Mouse (Mus musculus): ENCODE measurements around the gene Maco1. TPM values are rescaled to one million over a fixed set of nuclear protein-coding genes. Genes with fewer than 3 reads are reported as not detected.
"Not testable (repeated sequence)": the region's sequence is repeated elsewhere in the genome, so short reads cannot be mapped to it uniquely, and the experiment has no call there.

Gene Maco1
- polyA plus RNA-seq, 2 experiments: 29.5 to 40.4 TPM

DNA sequence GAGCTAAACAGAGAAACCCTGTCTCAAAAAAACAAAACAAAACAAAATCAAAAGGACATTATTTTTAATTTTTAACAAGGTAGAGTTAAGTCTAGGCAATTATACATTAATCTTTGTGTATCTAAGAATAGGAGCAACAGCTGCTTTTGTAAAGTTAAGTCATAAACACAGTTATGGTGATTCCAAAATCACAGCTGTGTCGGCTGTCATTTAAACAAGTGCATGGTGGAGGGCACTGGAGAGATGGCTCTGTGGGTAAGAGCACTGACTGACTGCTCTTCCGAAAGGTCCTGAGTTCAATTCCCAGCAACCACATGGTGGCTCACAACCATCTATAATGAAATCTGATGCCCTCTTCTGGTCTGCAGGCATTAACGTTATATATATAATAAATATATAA, 21.2 kb downstream of the Maco1 start:
- WGBS: 74% methylated on average over 3 of the region's 3 CpGs
- H3K4me2 ChIP-seq (replicated peaks; ENCODE audit: low read depth, low read length, severe bottlenecking): no peak overlapping the region
- H3K27ac ChIP-seq (replicated peaks; ENCODE audit: low read depth, low read length): no peak overlapping the region
- no peaks in the 10 kb centered on the region for H3K27me3 ChIP-seq (ENCODE audit: control insufficient read depth, insufficient read depth, low read length)
- ATAC-seq (ENCODE audit: low FRiP score, low read depth) (no peak), DNase-seq (ENCODE audit: low spot score) (no peak)
- TF ChIP-seq POLR2A (IDR thresholded peaks at IDR 0.05; ENCODE audit: borderline replicate concordance, extremely low read depth, insufficient read depth, insufficient read length): no peak
- H3K36me3 ChIP-seq (ENCODE audit: control insufficient read depth, insufficient read depth, low read length): peaks cover 55% of the 10 kb centered on the region
- H3K9me3 ChIP-seq (ENCODE audit: control insufficient read depth, low read length): no peaks in the 10 kb centered on the region
- no peak overlapping the region for H3K9ac ChIP-seq (ENCODE audit: low read depth, low read length, severe bottlenecking)
- no peak overlapping the region for H3K4me3 ChIP-seq (replicated peaks; ENCODE audit: low read length)
- H3K4me1 ChIP-seq (ENCODE audit: control insufficient read depth, insufficient read depth, low read length): no peaks in the 10 kb centered on the region

- TF ChIP-seq POLR2A (IDR thresholded peaks at IDR 0.05; ENCODE audit: borderline replicate concordance, extremely low read depth, insufficient read depth, insufficient read length): no peak
- WGBS: 93% methylated on average over 11 of the region's 11 CpGs
- Histone ChIP-seq H3K4me3 (replicated peaks; ENCODE audit: low read length) (no peak overlapping the region), H3K4me2 (replicated peaks; ENCODE audit: low read depth, low read length, severe bottlenecking) (no peak overlapping the region), H3K9me3 (ENCODE audit: control insufficient read depth, low read length) (no peaks in the 10 kb centered on the region), H3K9ac (ENCODE audit: low read depth, low read length, severe bottlenecking) (no peak overlapping the region), H3K36me3 (ENCODE audit: control insufficient read depth, insufficient read depth, low read length) (peaks cover 67% of the 10 kb centered on the region), H3K27me3 (ENCODE audit: control insufficient read depth, insufficient read depth, low read length) (no peaks in the 10 kb centered on the region), H3K4me1 (ENCODE audit: control insufficient read depth, insufficient read depth, low read length) (no peaks in the 10 kb centered on the region), H3K27ac (replicated peaks; ENCODE audit: low read depth, low read length) (no peak overlapping the region)
- DNase-seq (ENCODE audit: low spot score): no peak
- no peak for ATAC-seq (ENCODE audit: low FRiP score, low read depth)
Observed at GRCm38 (mm10) chr4:134827806-134828205, 25.3 kb downstream of the Maco1 start.

DNA sequence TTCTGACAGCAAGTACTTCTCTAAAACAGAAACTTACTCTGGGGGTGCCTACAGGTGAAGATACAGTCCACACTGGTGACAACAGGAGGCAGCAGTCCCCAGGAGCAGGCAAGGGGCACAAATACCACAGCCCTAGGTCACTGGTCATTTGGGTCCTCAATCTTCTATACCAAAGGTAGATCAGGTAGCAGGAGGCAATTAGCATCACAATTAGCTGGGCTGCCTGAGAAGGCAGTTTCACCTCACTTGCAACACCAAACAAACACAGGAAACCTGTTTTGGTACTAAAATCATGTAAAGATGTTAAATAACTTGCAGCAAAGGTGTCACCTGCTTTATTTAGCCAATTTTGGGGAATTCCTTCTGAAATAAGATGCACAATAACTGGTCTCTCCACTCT, 26.8 kb downstream of the Maco1 start:
- TF ChIP-seq POLR2A (IDR thresholded peaks at IDR 0.05; ENCODE audit: borderline replicate concordance, extremely low read depth, insufficient read depth, insufficient read length): no peak
- Histone ChIP-seq H3K4me2 (replicated peaks; ENCODE audit: low read depth, low read length, severe bottlenecking) (no peak overlapping the region), H3K4me3 (replicated peaks; ENCODE audit: low read length) (no peak overlapping the region), H3K27me3 (ENCODE audit: control insufficient read depth, insufficient read depth, low read length) (no peaks in the 10 kb centered on the region), H3K4me1 (ENCODE audit: control insufficient read depth, insufficient read depth, low read length) (no peaks in the 10 kb centered on the region), H3K36me3 (ENCODE audit: control insufficient read depth, insufficient read depth, low read length) (peaks cover 56% of the 10 kb centered on the region), H3K9ac (ENCODE audit: low read depth, low read length, severe bottlenecking) (no peak overlapping the region), H3K27ac (replicated peaks; ENCODE audit: low read depth, low read length) (no peak overlapping the region), H3K9me3 (ENCODE audit: control insufficient read depth, low read length) (no peaks in the 10 kb centered on the region)
- ATAC-seq (ENCODE audit: low FRiP score, low read depth) (no peak), DNase-seq (ENCODE audit: low spot score) (no peak)

GRCm38 (mm10) chr4:134825864-134826263, 27.3 kb downstream of the Maco1 start:
- H3K36me3 ChIP-seq (ENCODE audit: control insufficient read depth, insufficient read depth, low read length): peaks cover 53% of the 10 kb centered on the region
- not testable (repeated sequence) for H3K9ac ChIP-seq (ENCODE audit: low read depth, low read length, severe bottlenecking); H3K27me3 ChIP-seq (ENCODE audit: control insufficient read depth, insufficient read depth, low read length); H3K4me3 ChIP-seq (replicated peaks; ENCODE audit: low read length); DNase-seq (ENCODE audit: low spot score); H3K4me1 ChIP-seq (ENCODE audit: control insufficient read depth, insufficient read depth, low read length); H3K27ac ChIP-seq (replicated peaks; ENCODE audit: low read depth, low read length); H3K4me2 ChIP-seq (replicated peaks; ENCODE audit: low read depth, low read length, severe bottlenecking); H3K9me3 ChIP-seq (ENCODE audit: control insufficient read depth, low read length); ATAC-seq (ENCODE audit: low FRiP score, low read depth)
- WGBS: 95% methylated on average over 11 of the region's 11 CpGs

DNA sequence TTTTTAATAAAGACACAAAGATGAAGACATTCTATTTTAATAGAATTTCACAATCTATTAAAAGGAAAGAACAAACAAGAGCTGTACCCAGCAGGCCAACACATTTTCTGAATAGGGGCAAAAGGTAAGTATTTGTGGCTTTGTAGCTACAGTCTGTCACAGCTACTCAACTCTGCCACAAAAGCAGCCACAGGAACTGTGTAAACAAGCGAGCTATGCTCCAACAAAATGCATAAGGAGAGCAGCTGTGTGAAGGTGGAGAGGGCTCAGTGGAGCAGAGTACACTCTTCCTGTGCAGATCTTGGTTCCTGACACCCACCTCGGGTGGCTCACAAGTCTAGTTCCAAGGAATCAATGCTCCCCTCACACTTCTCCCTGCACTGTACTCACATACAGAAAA, 29.6 kb downstream of the Maco1 start:
- no peak for TF ChIP-seq POLR2A (IDR thresholded peaks at IDR 0.05; ENCODE audit: borderline replicate concordance, extremely low read depth, insufficient read depth, insufficient read length)
- Histone ChIP-seq H3K36me3 (ENCODE audit: control insufficient read depth, insufficient read depth, low read length) (peaks cover 38% of the 10 kb centered on the region), H3K9ac (ENCODE audit: low read depth, low read length, severe bottlenecking) (no peak overlapping the region), H3K27ac (replicated peaks; ENCODE audit: low read depth, low read length) (no peak overlapping the region), H3K4me1 (ENCODE audit: control insufficient read depth, insufficient read depth, low read length) (no peaks in the 10 kb centered on the region), H3K4me3 (replicated peaks; ENCODE audit: low read length) (no peak overlapping the region), H3K4me2 (replicated peaks; ENCODE audit: low read depth, low read length, severe bottlenecking) (no peak overlapping the region), H3K27me3 (ENCODE audit: control insufficient read depth, insufficient read depth, low read length) (no peaks in the 10 kb centered on the region), H3K9me3 (ENCODE audit: control insufficient read depth, low read length) (no peaks in the 10 kb centered on the region)
- WGBS: 60% methylated on average over 2 of the region's 2 CpGs
- no peak for DNase-seq (ENCODE audit: low spot score)
- no peak for ATAC-seq (ENCODE audit: low FRiP score, low read depth)

DNA sequence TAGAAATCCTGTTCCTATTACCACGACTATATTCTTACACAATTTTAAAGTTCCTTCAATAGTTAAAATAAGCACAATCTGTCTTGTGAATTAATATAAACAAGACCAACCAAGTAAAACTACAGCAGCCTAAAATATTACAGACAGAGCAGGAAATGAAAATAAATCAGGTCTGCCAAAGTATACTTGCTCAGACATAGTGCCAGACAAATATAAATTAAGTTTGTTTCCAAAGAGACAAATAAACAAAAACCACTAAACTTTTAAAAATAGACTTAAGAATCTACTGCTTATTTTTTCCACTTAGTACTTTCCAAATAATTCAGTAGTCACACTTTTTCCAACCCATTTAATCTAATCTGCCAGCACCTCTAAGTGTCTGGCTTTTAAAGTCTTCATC, 32.1 kb downstream of the Maco1 start:
- no peak overlapping the region for H3K4me3 ChIP-seq (replicated peaks; ENCODE audit: low read length)
- H3K36me3 ChIP-seq (ENCODE audit: control insufficient read depth, insufficient read depth, low read length): peaks cover 23% of the 10 kb centered on the region
- no peak for ATAC-seq (ENCODE audit: low FRiP score, low read depth)
- 68% methylated on average over 1 of the region's 1 CpGs for WGBS
- no peak overlapping the region for H3K4me2 ChIP-seq (replicated peaks; ENCODE audit: low read depth, low read length, severe bottlenecking)
- no peaks in the 10 kb centered on the region for H3K4me1 ChIP-seq (ENCODE audit: control insufficient read depth, insufficient read depth, low read length)
- TF ChIP-seq POLR2A (IDR thresholded peaks at IDR 0.05; ENCODE audit: borderline replicate concordance, extremely low read depth, insufficient read depth, insufficient read length): no peak
- DNase-seq (ENCODE audit: low spot score): no peak
- H3K27ac ChIP-seq (replicated peaks; ENCODE audit: low read depth, low read length): no peak overlapping the region
- no peaks in the 10 kb centered on the region for H3K9me3 ChIP-seq (ENCODE audit: control insufficient read depth, low read length)
- no peak overlapping the region for H3K9ac ChIP-seq (ENCODE audit: low read depth, low read length, severe bottlenecking)
- H3K27me3 ChIP-seq (ENCODE audit: control insufficient read depth, insufficient read depth, low read length): no peaks in the 10 kb centered on the region

Data from limb, embryonic 14.5 days (tissue).